Mouse (Mus musculus) monocyte, adult 59 days (primary cell): Measurements from ENCODE around the gene 4921530L21Rik. TPM values are rescaled to one million over a fixed set of nuclear protein-coding genes. Genes with fewer than 3 reads are reported as not detected.

ENCODE experiments used
- total RNA-seq, 2 experiments: library from RNA; stranded (reverse); gene quantifications; one replicate each; pipeline ENCODE4 v1.2.4; 2023

4921530L21Rik gene
- not detected for total RNA-seq

DNA sequence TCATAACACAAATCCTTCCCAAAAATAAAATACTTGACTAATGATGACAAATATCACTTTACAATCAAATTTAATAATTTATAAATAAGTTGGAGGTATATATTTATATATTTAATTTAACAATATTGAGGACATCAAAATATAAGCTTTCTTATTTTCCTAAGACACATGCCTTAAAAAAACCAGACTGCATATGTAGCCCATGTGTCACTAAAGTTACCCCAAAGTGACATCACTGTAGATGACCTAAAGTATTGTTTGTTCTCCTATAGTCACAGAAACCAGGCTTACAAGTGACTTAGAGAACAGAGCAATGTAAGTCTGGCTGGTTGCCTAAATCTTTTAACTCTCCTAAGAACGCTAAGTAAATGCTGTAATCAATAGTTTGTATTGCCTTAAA, at the start of gene 4921530L21Rik:
4921530L21Rik (plus strand) TSS at position 301 of the 400 bp plus-strand sequence.

